Mouse (Mus musculus): ENCODE measurements around the gene Zcchc2.

GRCm38 (mm10) chr1:106058355-106058754 lies 68.1 kb downstream of the Zcchc2 start:
- TF ChIP-seq CTCF (IDR thresholded peaks at IDR 0.05), result no peak
- no peak for TF ChIP-seq EP300 (IDR thresholded peaks at IDR 0.05; ENCODE audit: insufficient read depth, low read depth, low read length)

Data from heart, adult 2 months (tissue).